Mouse (Mus musculus) monocyte, adult 2 months (primary cell): ENCODE data around the gene Mmp9.

ENCODE experiments used
- DNase-seq, 2 experiments: peaks; one replicate each; pipeline ENCODE4 v3.0.0; 2022; ENCODE audit warnings: low spot score in 2 of 2, low read depth in 1 of 2

Gene Mmp9

DNA sequence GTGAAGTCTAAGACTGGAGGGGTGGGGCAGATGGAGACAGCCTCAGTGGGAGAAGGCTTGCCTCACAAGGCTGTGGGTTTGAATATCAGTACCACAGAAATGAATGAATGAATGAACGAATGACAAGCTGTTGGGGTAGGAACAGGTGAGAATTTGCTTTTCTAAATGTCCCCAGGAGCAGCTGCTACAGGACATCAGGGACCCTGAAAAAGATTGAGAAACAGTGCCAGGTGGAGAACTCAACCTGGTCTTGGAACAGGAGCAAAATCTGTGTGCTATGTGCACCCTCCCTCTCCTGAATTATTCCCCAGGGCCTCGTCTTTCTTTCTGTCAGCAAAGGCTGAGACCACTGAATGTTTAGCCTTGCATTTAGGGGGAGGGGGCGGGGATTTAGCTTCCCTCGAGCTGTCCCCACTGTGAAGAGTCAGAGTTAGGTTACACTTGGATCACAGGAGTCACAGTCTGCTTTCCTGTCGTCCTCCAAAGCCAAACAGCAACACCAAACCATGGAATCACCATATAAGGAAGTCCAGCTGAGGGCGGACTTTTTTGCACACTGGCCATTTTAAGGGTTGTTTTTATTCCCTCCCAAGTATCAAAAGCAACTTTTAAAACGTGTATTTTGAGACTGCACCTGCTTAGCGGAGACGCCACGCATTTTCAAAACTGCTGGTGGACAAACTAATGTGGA, at the start of gene Mmp9:
TSS of gene Mmp9 (plus strand) at position 641 of the 691 bp plus-strand sequence.
- DNase-seq = no peak

DNA sequence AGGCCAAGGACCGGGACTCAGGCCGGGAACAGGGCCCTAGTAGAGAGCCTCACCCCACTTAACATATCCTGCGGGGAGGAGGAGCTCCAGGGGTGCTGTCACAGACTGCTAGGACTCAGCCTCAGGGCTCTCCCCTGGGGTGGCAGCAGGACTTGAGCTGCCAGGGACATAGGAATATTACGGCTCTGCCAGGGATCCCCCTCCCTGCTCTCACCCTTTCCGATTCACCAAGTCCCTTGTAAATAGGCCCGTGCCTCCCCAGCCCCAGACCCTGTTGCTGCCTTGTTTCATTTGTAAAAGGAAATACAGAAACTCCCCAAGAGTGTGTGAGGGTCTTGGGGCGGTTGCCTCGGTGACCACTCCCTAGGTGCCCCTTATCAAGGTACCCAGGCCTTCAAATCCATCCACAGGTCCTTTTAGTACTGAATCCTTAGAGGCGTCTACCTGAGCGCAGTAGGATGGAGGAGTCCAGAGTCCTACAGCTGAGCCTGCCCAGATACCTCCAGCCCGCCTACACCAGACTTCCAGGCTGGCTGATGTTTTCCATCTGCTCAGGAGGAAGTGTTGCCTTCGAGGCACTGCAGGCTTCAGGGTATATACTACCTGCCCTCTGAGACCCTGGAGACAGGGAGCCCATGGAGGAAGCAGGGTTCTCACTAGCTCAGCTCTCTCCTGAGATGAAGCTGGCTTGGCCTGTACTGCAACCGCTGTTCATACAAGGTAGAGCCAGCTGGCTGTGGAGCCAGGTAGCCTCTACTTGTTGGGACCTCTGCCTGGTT, 49.3 kb upstream of the Mmp9 start:
- DNase-seq = no peak

DNA sequence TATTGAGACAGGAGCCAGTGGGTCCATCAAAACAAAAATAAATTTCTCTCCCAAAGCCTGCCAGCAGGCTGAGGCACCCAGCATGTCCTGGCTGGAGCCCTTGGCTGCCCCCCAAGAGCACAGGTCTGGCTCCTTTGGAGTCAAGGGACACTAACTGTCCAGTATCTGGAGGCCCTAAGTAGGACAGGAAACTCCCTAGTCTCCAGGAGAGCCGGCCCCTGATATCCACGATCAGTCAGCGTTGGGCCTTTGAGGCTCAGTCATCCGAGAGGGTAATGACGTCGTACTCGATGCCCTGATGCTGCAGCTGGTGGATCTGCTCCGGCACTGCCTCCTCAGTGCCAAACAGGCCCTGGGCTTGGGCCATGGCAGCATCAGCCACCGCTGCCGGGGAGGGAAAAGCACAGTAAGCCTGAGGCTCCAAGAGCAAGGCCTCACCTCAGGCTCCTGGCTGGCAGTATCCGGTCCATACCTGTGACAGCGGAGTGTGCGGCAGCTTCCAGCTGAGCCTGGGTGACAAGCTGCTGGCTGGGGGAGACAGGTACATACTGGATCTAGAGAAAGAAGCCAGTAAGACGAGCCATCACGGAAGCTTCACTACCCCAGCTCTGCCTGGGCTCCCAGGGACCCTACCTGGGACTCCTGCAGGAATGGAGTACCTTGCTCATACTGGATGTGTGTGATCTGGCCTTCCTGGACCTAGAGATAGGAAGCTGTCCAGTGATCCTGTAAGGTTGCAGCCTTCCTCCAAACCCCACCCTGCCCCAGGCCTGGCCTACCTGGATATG, 48.5 kb upstream of the Mmp9 start:
- DNase-seq = no peak

DNA sequence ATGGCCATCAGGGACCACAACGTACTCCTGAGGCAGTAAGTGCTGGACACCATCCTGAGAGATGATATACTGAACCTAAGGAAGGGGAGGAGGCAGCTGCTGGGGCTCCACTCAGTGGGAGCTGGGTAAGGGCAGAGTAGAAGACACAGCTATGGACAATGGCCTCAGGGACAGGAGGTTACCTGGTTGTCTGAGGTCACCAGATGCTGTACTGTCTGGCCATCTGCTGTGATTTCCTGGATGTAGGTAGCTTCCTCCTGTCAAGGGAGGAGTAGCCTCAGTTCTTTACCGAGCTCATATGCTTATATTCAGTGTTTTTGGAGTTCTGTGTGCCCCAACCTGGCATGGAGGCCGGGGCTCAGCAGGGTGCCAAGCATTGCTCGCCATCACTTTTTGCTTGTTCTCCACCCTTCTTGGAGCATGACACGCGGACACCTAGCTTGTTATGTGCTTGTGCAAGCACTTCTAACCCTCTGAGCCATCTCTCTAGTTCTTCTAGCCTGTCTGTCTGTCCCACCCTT, 47.8 kb upstream of the Mmp9 start:
- no peak for DNase-seq

DNA sequence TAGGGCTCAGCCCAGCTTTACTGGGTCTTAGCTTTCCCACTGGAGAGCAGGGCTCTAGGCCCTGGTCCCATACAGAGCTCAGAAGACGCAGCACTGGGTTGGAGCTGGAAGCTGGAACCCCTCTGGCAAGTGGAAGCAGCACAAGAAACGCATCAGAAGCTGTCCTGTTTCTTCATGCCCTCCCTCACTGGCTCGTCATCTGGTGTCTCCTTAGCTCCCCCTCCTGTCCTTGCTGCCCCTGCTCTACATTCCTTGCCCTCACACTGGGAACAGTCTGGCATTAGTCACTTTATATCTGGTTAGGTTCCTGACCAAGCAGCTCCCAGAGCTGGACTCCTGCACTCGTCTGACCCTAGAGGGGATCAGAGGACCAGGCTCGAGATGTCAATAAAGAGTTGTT, 46.5 kb upstream of the Mmp9 start:
- no peak for DNase-seq

DNA sequence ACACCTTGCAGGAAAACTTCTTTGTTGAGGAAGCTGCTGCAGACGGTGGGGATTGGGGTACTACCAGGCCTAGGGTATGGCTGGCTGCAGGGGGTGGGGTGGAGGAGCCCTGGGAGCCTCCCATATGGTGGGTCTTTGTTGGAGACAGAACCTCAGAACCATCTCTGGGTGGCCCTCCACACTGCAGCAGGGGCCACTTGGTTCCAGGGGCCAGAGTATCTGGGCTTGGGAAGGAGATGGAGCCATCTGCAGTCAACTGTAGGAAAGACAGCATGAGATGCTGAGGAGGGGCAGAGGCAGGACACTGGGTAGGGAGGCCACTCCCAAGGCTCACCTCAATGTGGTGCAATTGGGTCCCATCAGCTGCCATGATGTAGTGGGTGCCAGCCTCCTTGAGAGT, 45.9 kb upstream of the Mmp9 start:
- DNase-seq = no peak

DNA sequence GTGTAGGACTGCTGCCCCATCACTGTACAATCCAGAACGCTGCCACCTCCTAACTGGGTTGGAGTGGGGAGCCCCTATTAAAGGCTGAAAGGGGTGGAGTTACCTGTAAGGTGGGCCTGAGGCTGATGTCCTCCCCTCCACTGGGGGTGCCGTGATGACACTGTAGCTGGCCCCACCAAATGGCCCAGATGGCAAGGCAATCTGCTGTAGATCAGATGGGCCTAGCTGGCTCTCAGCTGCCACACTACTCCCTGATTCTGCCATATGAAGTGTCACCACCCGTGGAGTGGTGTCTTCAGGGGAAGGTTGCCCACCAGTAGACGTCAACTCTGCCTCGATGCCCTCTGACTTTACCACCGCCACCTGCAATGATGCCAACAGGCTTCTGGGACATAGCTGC, 44.7 kb upstream of the Mmp9 start:
- no peak for DNase-seq

DNA sequence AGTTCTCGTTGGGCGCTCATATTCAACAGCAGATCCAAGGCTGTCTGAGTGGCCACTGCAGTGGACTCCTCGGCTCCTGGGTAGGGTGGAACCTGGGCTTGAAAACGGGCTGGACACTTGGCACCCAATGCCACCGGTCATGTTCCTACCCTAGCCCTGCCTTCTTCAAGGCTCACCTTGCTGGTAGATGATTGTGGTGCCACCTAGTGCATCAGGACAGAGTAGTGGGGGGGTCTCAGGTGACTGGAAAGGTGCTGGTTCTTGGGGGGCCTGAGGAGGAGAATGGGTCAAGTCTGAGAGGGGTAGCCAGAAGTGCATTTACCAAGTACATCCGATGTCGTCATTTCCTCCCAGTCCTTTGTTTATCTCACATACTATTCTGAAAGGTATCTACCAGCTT, 42.6 kb upstream of the Mmp9 start:
- DNase-seq = no peak

DNA sequence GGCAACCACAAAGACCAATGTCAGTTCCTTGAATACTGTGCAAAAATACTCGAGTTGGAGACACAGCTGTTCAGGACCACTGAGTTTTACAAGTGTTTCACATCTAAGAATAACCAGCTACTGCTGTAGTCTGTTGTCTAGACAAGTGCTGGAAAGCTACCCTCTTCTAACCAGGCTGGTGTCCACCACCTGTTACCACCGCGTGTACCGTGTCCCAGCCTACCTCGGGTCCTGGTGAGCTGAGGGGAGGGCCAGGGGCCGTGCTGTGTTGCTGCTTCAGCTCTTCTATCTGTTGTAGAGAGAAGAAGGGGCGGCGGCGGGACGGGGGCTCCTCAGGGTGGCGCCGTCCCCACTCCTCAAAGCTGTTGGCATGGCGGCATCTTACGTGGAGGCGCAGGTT, 41.5 kb upstream of the Mmp9 start:
- no peak for DNase-seq

DNA sequence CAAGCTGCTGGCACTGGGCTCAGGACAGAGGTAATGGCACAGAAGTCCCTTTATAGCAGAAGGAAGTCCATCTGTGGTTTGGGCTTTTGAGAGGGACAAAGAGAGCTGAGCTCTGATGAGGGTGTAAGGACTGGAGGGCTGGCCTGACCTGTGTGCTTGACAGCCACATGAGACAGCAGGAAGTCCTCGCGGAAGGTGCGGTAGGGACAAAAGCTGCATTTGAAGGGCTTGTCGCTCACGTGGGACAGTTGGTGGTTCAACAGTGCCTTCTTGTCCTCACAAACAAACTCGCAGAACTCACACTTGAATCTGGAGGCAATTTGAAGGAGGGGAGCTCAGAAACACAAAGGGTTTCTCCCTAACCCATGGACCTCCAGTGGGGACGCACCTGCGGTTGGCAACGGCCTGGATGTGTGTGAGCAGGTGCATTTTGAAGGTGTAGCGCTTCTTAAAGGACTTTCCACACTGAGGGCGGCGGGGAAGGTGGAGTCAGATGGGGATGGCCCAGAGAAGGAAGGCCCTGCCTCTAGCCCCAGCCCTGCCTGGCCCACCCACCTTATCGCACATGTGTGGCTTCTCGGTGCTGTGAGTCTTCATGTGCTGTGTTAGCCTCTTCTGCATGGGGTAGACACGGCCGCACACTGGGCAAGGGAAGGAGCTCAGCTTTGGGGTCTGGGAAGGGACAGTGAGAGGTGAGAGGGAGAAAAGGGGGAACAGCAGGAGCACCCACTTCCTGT, 40.7 kb upstream of the Mmp9 start:
- no peak for DNase-seq

DNA sequence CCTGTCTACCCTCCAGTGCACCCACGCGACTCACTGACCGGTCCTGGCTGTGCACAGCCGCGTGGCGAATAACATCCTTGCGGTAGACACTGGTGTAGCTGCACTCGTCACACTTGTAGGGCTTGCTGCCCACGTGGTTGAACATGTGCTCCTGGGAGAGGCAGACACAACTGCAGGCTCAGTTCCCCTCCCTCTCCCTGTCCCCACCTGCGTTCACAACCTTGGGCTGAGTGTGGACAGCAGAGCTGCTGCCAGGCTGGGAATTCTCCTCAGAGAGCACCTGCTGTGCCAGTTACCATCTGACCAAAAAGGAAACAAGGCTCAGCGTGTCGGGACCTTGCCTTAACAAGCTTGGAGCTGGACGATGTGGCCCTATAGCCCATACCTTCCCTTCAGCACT, 39.2 kb upstream of the Mmp9 start:
- no peak for DNase-seq

DNA sequence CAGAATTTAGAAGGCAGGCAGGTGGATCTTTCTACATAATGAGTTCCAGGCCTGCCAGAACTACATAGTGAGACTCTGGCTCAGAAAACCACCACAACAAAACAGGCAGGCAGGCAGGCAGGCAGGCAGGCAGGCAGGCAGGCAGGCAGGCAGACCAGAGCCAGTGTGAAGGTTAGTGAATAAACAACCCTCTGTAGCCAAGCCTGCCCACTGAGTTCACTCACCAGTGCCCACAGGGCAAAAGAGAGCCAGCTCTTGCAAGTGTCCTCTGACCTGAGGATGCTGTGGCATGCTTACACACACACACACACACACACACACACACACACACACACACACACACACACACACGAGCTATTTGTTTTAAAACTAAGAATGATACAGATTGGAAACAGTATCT, 37.1 kb upstream of the Mmp9 start:
- no peak for DNase-seq

DNA sequence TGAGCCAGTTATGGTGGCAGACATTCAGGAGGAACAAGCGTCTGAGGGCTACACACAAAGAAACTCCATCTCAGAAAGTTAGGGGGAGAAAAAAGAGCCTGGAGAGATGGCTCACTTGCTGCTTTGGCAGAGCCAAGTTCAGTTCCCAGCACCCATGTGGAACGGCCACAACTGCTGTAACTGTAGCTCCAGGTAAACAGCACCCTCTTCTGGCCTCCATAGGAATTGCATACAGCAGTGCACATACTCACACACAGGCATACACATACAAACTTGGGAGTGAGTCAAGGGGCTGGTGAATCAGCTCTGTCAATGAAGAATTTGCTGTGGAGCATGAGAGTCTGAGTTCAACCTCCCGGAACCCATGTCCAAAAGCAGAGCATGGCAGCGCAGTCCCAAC, 34.5 kb upstream of the Mmp9 start:
- DNase-seq = no peak

DNA sequence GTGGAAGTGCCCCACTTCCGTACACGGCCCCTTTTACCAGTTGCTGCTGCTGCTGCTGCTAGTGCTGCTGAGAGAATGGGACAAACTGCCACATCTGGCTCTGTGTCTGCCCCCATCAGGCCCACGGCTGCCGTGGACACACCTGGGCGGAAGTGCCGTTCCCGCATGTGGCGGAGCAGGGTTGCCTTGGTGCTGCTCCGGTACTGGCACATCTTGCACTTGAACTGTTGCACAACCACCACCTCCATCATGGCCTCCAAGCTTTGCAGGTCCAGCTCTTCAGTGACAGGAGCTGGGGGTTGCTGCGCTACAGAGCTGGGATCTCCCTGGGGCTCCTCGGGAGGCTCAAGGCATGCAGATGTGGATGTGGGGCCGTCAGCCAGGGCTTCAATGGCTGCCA, 33.1 kb upstream of the Mmp9 start:
- DNase-seq = no peak

DNA sequence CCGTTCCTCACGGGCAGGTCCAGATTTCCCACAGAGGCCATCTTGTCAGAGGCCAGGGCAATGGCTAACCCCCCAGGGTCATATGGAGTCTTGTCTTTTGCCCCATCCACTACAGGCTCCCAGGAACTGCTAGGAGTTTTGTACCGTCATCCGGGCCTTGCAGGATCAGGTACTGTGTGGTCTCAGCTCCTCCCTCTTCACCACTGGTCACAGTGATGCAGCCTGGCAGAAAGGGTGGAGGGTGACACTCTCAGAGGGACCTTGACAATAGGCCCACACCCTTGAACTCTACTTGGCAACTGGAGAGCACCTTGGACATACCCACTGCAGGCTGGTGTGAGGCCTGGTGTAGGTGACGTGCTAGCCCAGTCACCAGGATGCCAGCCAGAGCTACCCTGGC, 32.6 kb upstream of the Mmp9 start:
- DNase-seq = no peak

DNA sequence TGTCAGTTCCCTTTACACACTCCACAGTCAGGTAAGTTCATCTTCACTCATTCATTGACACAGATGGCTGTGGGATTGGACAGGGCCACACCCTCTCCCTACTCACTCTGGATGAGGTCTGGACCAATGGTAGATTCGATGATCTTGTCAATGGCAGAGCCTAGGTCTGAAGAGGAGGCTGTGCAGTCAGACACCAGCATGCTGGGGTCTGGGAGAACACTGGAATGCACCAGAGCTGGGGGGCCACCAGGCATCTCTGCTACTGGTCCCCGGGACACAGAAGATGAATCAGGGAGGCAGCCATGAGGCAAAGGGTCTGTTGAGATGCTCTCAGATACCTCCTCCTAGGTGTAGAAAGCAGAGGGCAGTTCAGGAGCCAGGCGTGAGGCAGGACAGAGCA, 31.5 kb upstream of the Mmp9 start:
- DNase-seq = no peak

DNA sequence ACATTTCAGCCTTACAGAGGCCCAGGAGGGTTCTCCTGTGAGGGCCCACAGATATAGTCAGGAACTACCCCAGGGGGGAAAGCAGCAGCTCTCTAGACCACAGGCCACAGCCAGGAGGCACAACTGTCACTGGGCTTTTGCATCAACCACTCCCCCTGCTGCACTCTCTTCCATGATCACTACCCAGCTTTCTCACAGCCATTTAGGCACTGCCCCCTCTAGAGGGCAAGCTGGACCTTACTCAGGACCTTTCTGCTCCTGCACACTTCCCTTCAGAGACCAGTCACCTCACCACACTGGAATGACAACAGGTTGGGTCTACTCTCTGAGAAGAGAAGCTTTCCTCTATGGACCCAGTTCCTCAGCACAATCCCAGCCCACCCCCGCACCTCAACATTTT, 31.0 kb upstream of the Mmp9 start:
- DNase-seq = peak in 1 of 2 experiments; percentile 18

DNA sequence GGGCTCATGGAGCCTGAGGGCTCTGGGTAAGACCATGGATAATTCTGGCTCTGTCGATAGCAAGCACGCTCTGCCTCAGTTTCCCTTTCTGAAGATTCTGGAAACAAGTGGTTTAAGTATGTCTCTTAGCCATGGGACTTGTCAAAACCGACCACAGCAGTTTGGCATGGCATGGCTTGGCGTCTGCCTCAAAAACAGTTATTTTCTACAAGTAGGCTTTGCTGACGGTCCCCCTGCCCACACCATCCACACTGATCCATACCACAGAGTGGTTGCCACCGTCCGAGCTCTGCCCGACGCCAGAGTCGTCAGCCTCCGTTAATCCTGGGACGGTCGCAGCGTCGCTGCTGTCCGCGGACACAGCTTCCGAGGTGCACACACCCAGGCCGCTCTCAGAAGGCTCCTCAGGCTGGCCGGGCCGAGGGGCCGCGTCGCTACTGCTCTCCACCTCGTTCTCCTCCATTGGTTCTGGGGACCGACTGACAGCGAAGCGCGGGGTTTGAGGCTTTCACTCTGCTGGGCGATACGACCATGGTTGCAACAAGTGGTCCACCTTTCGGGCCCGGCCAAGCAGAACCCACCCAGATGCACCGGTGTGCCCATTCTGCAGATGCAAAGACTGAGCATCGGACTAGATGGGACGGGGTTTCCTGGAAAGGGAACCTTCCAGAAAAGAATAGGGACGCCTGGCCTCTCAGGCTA, 30.1 kb upstream of the Mmp9 start:
- no peak for DNase-seq

DNA sequence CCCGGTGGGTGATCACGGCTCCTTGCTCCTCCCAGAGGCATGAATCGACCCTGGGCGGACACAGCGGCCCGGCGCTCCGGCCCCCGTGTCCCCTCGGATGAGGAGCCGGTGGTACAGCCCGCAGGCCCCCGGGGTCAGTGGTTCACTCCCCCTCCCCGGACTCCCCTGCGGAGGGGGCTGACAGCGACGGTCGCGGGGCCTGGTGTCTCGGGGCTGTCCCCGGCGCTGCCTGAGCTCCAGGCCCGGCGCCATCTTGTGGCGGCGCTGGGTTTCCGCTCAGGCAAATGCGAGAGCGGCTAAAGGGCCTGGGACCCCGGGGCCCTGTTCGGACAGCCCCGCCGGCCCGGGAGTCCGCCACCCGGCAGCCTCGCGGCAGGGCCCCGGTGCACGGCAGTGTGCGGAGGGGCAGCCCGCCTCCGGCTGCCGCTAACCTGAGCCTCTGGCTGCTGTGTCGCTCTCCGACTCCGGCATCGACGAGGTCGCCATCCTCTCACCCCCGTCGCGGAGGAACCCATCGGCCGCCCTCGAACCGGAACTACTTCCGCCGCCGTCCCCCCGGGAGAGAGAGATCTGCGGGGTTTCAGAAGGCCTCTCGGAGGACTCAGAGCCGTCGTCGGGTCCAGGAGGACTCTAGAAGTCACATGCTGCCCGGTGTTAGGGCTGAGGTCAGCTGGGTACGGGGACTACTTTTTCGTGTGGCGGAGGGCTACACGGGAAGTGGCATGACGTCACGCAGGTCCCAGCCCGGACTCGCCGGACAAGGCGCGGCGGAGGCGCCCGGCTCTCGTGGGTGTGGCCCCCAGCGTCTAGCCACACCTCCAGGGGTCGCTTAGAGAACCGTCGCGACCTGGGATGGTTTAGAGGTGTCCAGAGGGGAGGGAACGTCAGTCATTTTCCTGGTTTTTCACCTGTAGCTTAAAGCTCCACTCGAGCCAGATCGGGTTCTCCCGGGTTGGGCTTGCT, 29.2 kb upstream of the Mmp9 start, which contains the start of gene Zfp335:
TSS of gene Zfp335 (minus strand) at position 672 of the 963 bp plus-strand sequence.
- DNase-seq = peak; percentile 79 to 94
